Mouse (Mus musculus): Measurements from ENCODE around the gene Eef1b2. TPM values are rescaled to one million over a fixed set of nuclear protein-coding genes. Genes with fewer than 3 reads are reported as not detected.
A peak's percentile ranks its signal among the peaks of the same experiment; 100 is the strongest.
"Not testable (repeated sequence)": the region's sequence is repeated elsewhere in the genome, so short reads cannot be mapped to it uniquely, and the experiment has no call there.

Eef1b2 gene
- polyA plus RNA-seq, 1 experiment from 2014 or later = 438 TPM

- Histone ChIP-seq H3K27ac (replicated peaks) (no peak overlapping the region), H3K36me3 (ENCODE audit: control insufficient read depth, insufficient read depth, low read length) (0 out of 2 replicates have a peak, but pooled peaks cover 2% of the 10 kb centered on the region), H3K4me2 (replicated peaks; ENCODE audit: low read depth) (no peak overlapping the region), H3K9ac (ENCODE audit: low read length) (no peak overlapping the region), H3K4me1 (replicated peaks; ENCODE audit: control insufficient read depth, insufficient read depth) (no peaks in the 10 kb centered on the region), H3K4me3 (ENCODE audit: low read depth, low read length) (no peak overlapping the region), H3K27me3 (ENCODE audit: control insufficient read depth, insufficient read depth, low read length) (no peaks in the 10 kb centered on the region), H3K9me3 (ENCODE audit: control insufficient read depth, low read length) (no peaks in the 10 kb centered on the region)
- ATAC-seq (ENCODE audit: low FRiP score, low TSS enrichment) (no peak), DNase-seq (ENCODE audit: low spot score) (peak; percentile 21)
- TF ChIP-seq CTCF (IDR thresholded peaks at IDR 0.05; ENCODE audit: low read depth) = no peak
- no peak for TF ChIP-seq EP300 (optimal IDR thresholded peaks at IDR 0.05)
- WGBS = 73% methylated on average over 5 of the region's 5 CpGs
Measured at GRCm38 (mm10) chr1:63182212-63182611, 5.6 kb downstream of the Eef1b2 start.

GRCm38 (mm10) chr1:63182636-63183270 is 6.1 kb downstream of the Eef1b2 start:
- 61% methylated on average over 10 of the region's 10 CpGs for WGBS
- ATAC-seq (ENCODE audit: low FRiP score, low TSS enrichment) (no peak), DNase-seq (ENCODE audit: low spot score) (peak; percentile 44)
- Histone ChIP-seq H3K36me3 (ENCODE audit: control insufficient read depth, insufficient read depth, low read length) (0 out of 2 replicates have a peak, but pooled peaks cover 2% of the 10 kb centered on the region), H3K27ac (replicated peaks) (no peak overlapping the region), H3K4me2 (replicated peaks; ENCODE audit: low read depth) (no peak overlapping the region), H3K4me3 (ENCODE audit: low read depth, low read length) (no peak overlapping the region), H3K4me1 (replicated peaks; ENCODE audit: control insufficient read depth, insufficient read depth) (no peaks in the 10 kb centered on the region), H3K9ac (ENCODE audit: low read length) (no peak overlapping the region), H3K27me3 (ENCODE audit: control insufficient read depth, insufficient read depth, low read length) (no peaks in the 10 kb centered on the region), H3K9me3 (ENCODE audit: control insufficient read depth, low read length) (no peaks in the 10 kb centered on the region)
- no peak for TF ChIP-seq EP300 (optimal IDR thresholded peaks at IDR 0.05)
- peak; percentile 82 for TF ChIP-seq CTCF (IDR thresholded peaks at IDR 0.05; ENCODE audit: low read depth)

GRCm38 (mm10) chr1:63185430-63185829 is 8.8 kb downstream of the Eef1b2 start:
- not testable (repeated sequence) for ATAC-seq (ENCODE audit: low FRiP score, low TSS enrichment)
- WGBS = 97% methylated on average over 5 of the region's 6 CpGs

GRCm38 (mm10) chr1:63188536-63188935 is 11.9 kb downstream of the Eef1b2 start:
- Histone ChIP-seq H3K27ac (replicated peaks) (no peak overlapping the region), H3K27me3 (ENCODE audit: control insufficient read depth, insufficient read depth, low read length) (no peaks in the 10 kb centered on the region), H3K9me3 (ENCODE audit: control insufficient read depth, low read length) (no peaks in the 10 kb centered on the region), H3K4me1 (replicated peaks; ENCODE audit: control insufficient read depth, insufficient read depth) (no peaks in the 10 kb centered on the region), H3K9ac (ENCODE audit: low read length) (no peak overlapping the region), H3K36me3 (ENCODE audit: control insufficient read depth, insufficient read depth, low read length) (no peaks in the 10 kb centered on the region), H3K4me3 (ENCODE audit: low read depth, low read length) (no peak overlapping the region), H3K4me2 (replicated peaks; ENCODE audit: low read depth) (no peak overlapping the region)
- no peak for TF ChIP-seq CTCF (IDR thresholded peaks at IDR 0.05; ENCODE audit: low read depth)
- TF ChIP-seq EP300 (optimal IDR thresholded peaks at IDR 0.05) = no peak
- DNase-seq (ENCODE audit: low spot score) (no peak), ATAC-seq (ENCODE audit: low FRiP score, low TSS enrichment) (no peak)
- 77% methylated on average over 3 of the region's 3 CpGs for WGBS

More at GRCm38 (mm10) chr1:63185430-63185829, 8.8 kb downstream of the Eef1b2 start:
- H3K36me3 ChIP-seq (ENCODE audit: control insufficient read depth, insufficient read depth, low read length); H3K4me3 ChIP-seq (ENCODE audit: low read depth, low read length); H3K9me3 ChIP-seq (ENCODE audit: control insufficient read depth, low read length); H3K27ac ChIP-seq (replicated peaks); H3K4me1 ChIP-seq (replicated peaks; ENCODE audit: control insufficient read depth, insufficient read depth); H3K4me2 ChIP-seq (replicated peaks; ENCODE audit: low read depth); DNase-seq (ENCODE audit: low spot score); H3K9ac ChIP-seq (ENCODE audit: low read length); H3K27me3 ChIP-seq (ENCODE audit: control insufficient read depth, insufficient read depth, low read length): not testable (repeated sequence)

GRCm38 (mm10) chr1:63190851-63191250 is 14.2 kb downstream of the Eef1b2 start:
- WGBS = 57% methylated on average over 8 of the region's 8 CpGs
- no peaks in the 10 kb centered on the region for H3K9me3 ChIP-seq (ENCODE audit: control insufficient read depth, low read length)
- ATAC-seq (ENCODE audit: low FRiP score, low TSS enrichment) (no peak), DNase-seq (ENCODE audit: low spot score) (no peak)
- no peaks in the 10 kb centered on the region for H3K27me3 ChIP-seq (ENCODE audit: control insufficient read depth, insufficient read depth, low read length)
- H3K27ac ChIP-seq (replicated peaks) = no peak overlapping the region
- TF ChIP-seq CTCF (IDR thresholded peaks at IDR 0.05; ENCODE audit: low read depth) (no peak), EP300 (optimal IDR thresholded peaks at IDR 0.05) (no peak)
- no peak overlapping the region for H3K4me2 ChIP-seq (replicated peaks; ENCODE audit: low read depth)
- H3K4me3 ChIP-seq (ENCODE audit: low read depth, low read length) = no peak overlapping the region
- no peaks in the 10 kb centered on the region for H3K36me3 ChIP-seq (ENCODE audit: control insufficient read depth, insufficient read depth, low read length)
- no peaks in the 10 kb centered on the region for H3K4me1 ChIP-seq (replicated peaks; ENCODE audit: control insufficient read depth, insufficient read depth)
- H3K9ac ChIP-seq (ENCODE audit: low read length) = no peak overlapping the region

- Histone ChIP-seq H3K9me3 (ENCODE audit: control insufficient read depth, low read length) (no peaks in the 10 kb centered on the region), H3K4me3 (ENCODE audit: low read depth, low read length) (no peak overlapping the region), H3K4me1 (replicated peaks; ENCODE audit: control insufficient read depth, insufficient read depth) (no peaks in the 10 kb centered on the region), H3K27me3 (ENCODE audit: control insufficient read depth, insufficient read depth, low read length) (no peaks in the 10 kb centered on the region), H3K9ac (ENCODE audit: low read length) (no peak overlapping the region), H3K27ac (replicated peaks) (no peak overlapping the region), H3K4me2 (replicated peaks; ENCODE audit: low read depth) (no peak overlapping the region), H3K36me3 (ENCODE audit: control insufficient read depth, insufficient read depth, low read length) (no peaks in the 10 kb centered on the region)
- TF ChIP-seq EP300 (optimal IDR thresholded peaks at IDR 0.05) = no peak
- no peak for TF ChIP-seq CTCF (IDR thresholded peaks at IDR 0.05; ENCODE audit: low read depth)
- ATAC-seq (ENCODE audit: low FRiP score, low TSS enrichment) (0 out of 2 replicates have a peak, but pooled peaks have one; percentile 18), DNase-seq (ENCODE audit: low spot score) (no peak)
- 73% methylated on average over 11 of the region's 11 CpGs for WGBS
Measured at GRCm38 (mm10) chr1:63192306-63193065, 15.9 kb downstream of the Eef1b2 start.

All from stomach, postnatal 0 days (tissue).